Mouse (Mus musculus) CD4-positive, CD25-positive, alpha-beta regulatory T cell, adult 2 months (primary cell): ENCODE measurements at regions not wholly inside any gene's neighbourhood (a gene's known extent, or its start where the extent isn't known, plus 50 kb on each side); places are given as distances from the start of the nearest gene placed in this dataset.
"Not testable (repeated sequence)": the region's sequence is repeated elsewhere in the genome, so short reads cannot be mapped to it uniquely, and the experiment has no call there.

ENCODE experiments used
- DNase-seq: peaks from one replicate; pipeline ENCODE4 v3.0.0-alpha.2; 2012; ENCODE audit warnings: low read depth, low spot score

- no peak for DNase-seq
These were observed 250.5 kb upstream of the Myo3a start for GRCm38 (mm10) chr2:21976831-21977230.

- DNase-seq, result no peak
These were observed 247.1 kb upstream of the Myo3a start for GRCm38 (mm10) chr2:21980177-21980576.

GRCm38 (mm10) chr2:22024438-22024837 lies 202.9 kb upstream of the Myo3a start:
- no peak for DNase-seq

- no peak for DNase-seq
These were observed 200.5 kb upstream of the Myo3a start for GRCm38 (mm10) chr2:22026794-22027193.

- DNase-seq, result no peak
These were observed 198.7 kb upstream of the Myo3a start for GRCm38 (mm10) chr2:22028569-22028968.

- DNase-seq, result no peak
These were observed 198.1 kb upstream of the Myo3a start for GRCm38 (mm10) chr2:22029022-22029803.

- DNase-seq, result no peak
These were observed 197.5 kb upstream of the Myo3a start for GRCm38 (mm10) chr2:22029804-22030194.

GRCm38 (mm10) chr2:22036841-22037240 lies 190.5 kb upstream of the Myo3a start:
- no peak for DNase-seq

- DNase-seq, result no peak
These were observed 188.5 kb upstream of the Myo3a start for GRCm38 (mm10) chr2:22038780-22039179.

GRCm38 (mm10) chr2:22043937-22044336 lies 183.4 kb upstream of the Myo3a start:
- DNase-seq, result not testable (repeated sequence)

GRCm38 (mm10) chr2:22044949-22045348 lies 182.4 kb upstream of the Myo3a start:
- DNase-seq, result no peak

- no peak for DNase-seq
These were observed 179.8 kb upstream of the Myo3a start for GRCm38 (mm10) chr2:22047465-22047864.

- no peak for DNase-seq
These were observed 160.8 kb upstream of the Myo3a start for GRCm38 (mm10) chr2:22066535-22066934.

- DNase-seq, result no peak
These were observed 130.5 kb upstream of the Myo3a start for GRCm38 (mm10) chr2:22096848-22097247.

GRCm38 (mm10) chr2:22105150-22105549 lies 122.2 kb upstream of the Myo3a start:
- DNase-seq, result no peak

- DNase-seq, result no peak
These were observed 77.6 kb upstream of the Myo3a start for GRCm38 (mm10) chr2:22149721-22150120.

GRCm38 (mm10) chr2:22156576-22156975 lies 70.7 kb upstream of the Myo3a start:
- no peak for DNase-seq

GRCm38 (mm10) chr2:22165443-22165842 lies 61.9 kb upstream of the Myo3a start:
- DNase-seq, result no peak

GRCm38 (mm10) chr2:22165919-22166318 lies 61.4 kb upstream of the Myo3a start:
- DNase-seq, result no peak
